Mouse (Mus musculus) C2C12 (cell line): ENCODE measurements around the gene Asxl1.

Source experiments
- CTCF ChIP-seq: IDR thresholded peaks from one replicate; pipeline ENCODE4 v1.5.1; 2011; ENCODE audit not compliant: control insufficient read depth, insufficient read depth, insufficient read length
- MAX ChIP-seq: IDR thresholded peaks from one replicate; pipeline ENCODE4 v1.6.1; 2011; ENCODE audit warnings: mild to moderate bottlenecking, control low read depth

- TF ChIP-seq CTCF (no peak), MAX (no peak)
These were observed 5.0 kb downstream of the Asxl1 start for GRCm38 (mm10) chr2:153350552-153351181.
